Mouse (Mus musculus) limb, embryonic 10.5 days (tissue): Measurements from ENCODE around the gene Itm2b. TPM values are rescaled to one million over a fixed set of nuclear protein-coding genes. Genes with fewer than 3 reads are reported as not detected.

Experiments
- DNase-seq: peaks from one replicate; pipeline ENCODE4 v3.0.0-alpha.2; 2017; ENCODE audit warnings: low spot score
- H3K27ac ChIP-seq: fragments of 300-500 bp; sonication (generic); 2 replicates; pipeline ENCODE4 v1.5.1; 2016; ENCODE audit warnings: mild to moderate bottlenecking
- H3K27me3 ChIP-seq: fragments of 300-500 bp; sonication (generic); 2 replicates; pipeline ENCODE4 v1.6.1; 2016; ENCODE audit warnings: low read depth, mild to moderate bottlenecking; ENCODE audit not compliant: poor library complexity, severe bottlenecking
- H3K36me3 ChIP-seq: fragments of 300-500 bp; sonication (generic); 2 replicates; pipeline ENCODE4 v1.6.1; 2016; ENCODE audit warnings: mild to moderate bottlenecking, moderate library complexity
- H3K4me1 ChIP-seq: fragments of 300-500 bp; sonication (generic); 2 replicates; pipeline ENCODE4 v1.6.1; 2016
- H3K4me3 ChIP-seq: fragments of 300-500 bp; sonication (generic); 2 replicates; pipeline ENCODE4 v1.5.1; 2016; ENCODE audit warnings: mild to moderate bottlenecking, moderate library complexity
- H3K9me3 ChIP-seq: fragments of 300-500 bp; sonication (generic); replicated peaks from 2 replicates; pipeline ENCODE4 v1.6.1; 2016; ENCODE audit warnings: mild to moderate bottlenecking
- WGBS: fragments of 180-500 bp; shearing (Covaris S2); methylation state at CpG from one replicate; pipeline ENCODE4 v1.1.7; 2016; 5-methylcytosine and 5-hydroxymethylcytosine counted together
- polyA plus RNA-seq: library from polyadenylated mRNA; unstranded; fragments of >200 nt; fragmentation: Nextera tagmentation; extraction: Ambion mirVana; gene quantifications from 2 replicates; pipeline ENCODE4 v1.2.1, GENCODE M21; 2016

The Itm2b gene
- polyA plus RNA-seq, 1 experiment from 2014 or later = 269 TPM

DNA sequence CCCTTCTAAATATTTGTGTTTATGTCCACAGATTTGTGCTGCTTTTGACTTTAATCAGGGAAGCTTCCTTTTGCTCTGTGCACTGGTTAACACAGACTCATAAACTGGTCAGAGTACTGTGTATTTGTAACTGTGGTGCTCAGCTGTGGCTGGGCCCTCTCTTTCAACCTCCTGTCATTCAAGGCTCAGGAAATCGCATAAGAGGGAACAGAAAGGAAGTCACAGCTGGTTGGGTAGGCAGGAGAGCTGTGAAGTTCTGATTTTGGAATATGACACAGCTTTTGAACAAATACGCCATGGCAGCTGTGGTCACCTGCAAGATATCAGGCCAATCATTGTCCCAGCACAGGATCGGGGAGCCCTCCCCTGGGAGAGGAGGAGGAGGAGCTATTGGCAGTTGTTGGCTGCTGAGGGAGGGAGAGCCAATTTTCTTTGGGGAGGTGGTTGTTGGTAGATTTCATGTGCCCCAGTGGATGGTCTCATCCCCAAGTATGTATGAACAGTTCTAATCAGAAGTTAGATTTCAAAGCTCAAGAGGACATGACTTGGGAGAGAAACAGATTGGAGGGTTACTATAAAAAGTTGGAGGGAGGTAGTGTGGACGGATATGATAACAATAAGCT, 23.2 kb upstream of the Itm2b start:
- H3K9me3 ChIP-seq = no peaks in the 10 kb centered on the region
- no peaks in the 10 kb centered on the region for H3K36me3 ChIP-seq
- 89% methylated on average over 4 of the region's 4 CpGs for WGBS
- H3K27me3 ChIP-seq = no peaks in the 10 kb centered on the region
- no peak overlapping the region for H3K4me3 ChIP-seq
- H3K4me1 ChIP-seq = peaks cover 4% of the 10 kb centered on the region; the same call in 1 of the 2 replicates
- no peak for DNase-seq
- H3K27ac ChIP-seq = no peak overlapping the region

DNA sequence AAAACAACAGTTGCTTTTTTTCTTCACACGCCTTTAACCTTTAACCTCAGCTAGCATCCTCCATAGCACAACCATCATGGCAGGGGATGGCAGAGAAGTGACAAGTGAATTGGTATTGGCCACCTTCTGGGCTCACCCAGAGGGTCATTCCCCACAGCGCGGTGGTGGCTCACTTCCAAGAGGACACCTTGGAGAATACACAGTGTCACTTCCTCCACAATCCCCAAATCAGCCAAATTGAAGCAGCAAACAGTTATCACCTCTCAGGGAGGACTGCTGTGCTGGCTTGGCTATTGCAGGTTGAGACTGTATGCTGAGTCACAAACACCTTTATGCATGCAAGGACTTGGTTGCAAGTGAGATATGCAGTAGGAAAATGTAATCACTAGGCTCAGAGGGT, 18.9 kb upstream of the Itm2b start:
- Histone ChIP-seq H3K4me3 (no peak overlapping the region), H3K36me3 (no peaks in the 10 kb centered on the region), H3K9me3 (no peaks in the 10 kb centered on the region), H3K27me3 (no peaks in the 10 kb centered on the region), H3K4me1 (peaks cover 8% of the 10 kb centered on the region; the same call in 1 of the 2 replicates), H3K27ac (no peak overlapping the region)
- 60% methylated on average over 3 of the region's 3 CpGs for WGBS
- no peak for DNase-seq

DNA sequence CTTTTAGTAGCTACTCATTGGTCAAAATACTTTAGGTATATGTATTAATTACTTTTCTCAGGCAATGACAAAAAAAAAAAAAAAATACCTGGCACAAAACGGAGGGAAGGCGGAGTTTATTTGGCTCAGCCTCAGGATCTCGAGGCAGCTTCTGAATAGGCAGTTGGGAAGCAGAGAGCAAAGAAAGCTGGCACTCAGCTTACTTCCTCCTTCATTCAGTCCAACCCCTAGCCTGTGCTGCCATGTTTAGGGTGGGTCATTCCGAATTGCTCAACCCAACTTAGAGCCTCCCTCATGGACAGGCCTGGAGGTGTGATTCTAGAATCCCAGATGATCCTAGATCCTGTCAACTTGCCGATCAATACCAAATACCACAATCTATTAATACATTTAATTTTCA, 18.3 kb upstream of the Itm2b start:
- Histone ChIP-seq H3K27me3 (no peaks in the 10 kb centered on the region), H3K9me3 (no peaks in the 10 kb centered on the region), H3K4me1 (peaks cover 15% of the 10 kb centered on the region), H3K36me3 (no peaks in the 10 kb centered on the region), H3K27ac (no peak overlapping the region), H3K4me3 (no peak overlapping the region)
- 84% methylated on average over 5 of the region's 5 CpGs for WGBS
- no peak for DNase-seq

DNA sequence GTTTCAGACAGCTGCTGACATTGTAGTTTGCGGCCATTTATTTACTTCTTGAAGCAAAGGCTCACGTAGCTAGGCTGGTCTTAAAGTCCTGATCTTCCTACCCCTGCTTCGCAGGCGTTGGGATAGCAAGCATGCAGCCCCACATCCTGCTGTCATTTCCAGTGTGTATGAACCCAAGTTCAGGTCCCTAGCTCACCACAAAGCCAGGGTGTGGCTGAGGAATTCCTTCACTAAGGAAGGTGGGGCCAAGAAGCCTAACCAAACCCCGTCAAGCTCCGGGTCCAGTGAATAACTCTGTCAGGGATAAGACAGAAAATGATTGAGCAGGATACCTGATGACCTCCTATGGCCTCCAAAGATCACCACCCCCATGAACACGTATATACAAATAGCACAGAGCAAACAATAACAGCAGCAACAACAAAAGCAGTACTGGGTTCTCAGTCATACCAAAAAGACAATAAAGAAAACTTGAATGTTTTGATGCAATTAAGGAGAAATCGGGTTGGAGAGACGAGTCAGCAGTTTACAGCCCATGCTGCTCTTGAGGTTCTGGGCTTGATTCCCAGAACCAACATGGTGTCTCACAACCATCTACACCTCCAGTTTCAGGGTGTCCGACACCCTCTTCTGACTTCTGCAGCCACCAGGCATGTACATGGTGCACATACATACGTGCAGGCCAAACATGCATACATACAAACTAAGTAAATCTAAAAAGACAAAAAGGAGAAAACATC, 17.4 kb upstream of the Itm2b start:
- no peaks in the 10 kb centered on the region for H3K27me3 ChIP-seq
- DNase-seq = no peak
- H3K36me3 ChIP-seq = no peaks in the 10 kb centered on the region
- no peak overlapping the region for H3K27ac ChIP-seq
- H3K9me3 ChIP-seq = no peaks in the 10 kb centered on the region
- 78% methylated on average over 11 of the region's 11 CpGs for WGBS
- no peak overlapping the region for H3K4me3 ChIP-seq
- peaks cover 19% of the 10 kb centered on the region for H3K4me1 ChIP-seq

DNA sequence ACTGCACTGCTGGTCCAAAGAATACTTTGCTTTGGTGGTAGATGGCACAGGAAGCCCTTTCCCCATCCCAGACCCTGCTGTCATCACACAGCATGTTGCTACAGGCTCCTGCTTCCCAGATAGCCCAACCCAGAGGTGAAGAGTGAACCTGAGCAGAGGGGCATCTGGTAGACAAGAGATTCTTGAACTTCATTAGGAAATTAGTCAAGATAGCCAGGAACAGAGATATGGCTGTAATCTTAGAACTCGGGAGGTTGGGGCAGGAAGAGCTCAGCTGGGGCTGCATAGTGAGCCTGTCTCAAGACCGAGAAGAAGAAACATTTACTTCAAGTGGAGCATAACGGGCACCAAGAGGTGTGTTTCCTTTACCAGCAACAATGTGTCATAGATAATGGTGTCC, 16.3 kb upstream of the Itm2b start:
- no peak for DNase-seq
- no peaks in the 10 kb centered on the region for H3K36me3 ChIP-seq

DNA sequence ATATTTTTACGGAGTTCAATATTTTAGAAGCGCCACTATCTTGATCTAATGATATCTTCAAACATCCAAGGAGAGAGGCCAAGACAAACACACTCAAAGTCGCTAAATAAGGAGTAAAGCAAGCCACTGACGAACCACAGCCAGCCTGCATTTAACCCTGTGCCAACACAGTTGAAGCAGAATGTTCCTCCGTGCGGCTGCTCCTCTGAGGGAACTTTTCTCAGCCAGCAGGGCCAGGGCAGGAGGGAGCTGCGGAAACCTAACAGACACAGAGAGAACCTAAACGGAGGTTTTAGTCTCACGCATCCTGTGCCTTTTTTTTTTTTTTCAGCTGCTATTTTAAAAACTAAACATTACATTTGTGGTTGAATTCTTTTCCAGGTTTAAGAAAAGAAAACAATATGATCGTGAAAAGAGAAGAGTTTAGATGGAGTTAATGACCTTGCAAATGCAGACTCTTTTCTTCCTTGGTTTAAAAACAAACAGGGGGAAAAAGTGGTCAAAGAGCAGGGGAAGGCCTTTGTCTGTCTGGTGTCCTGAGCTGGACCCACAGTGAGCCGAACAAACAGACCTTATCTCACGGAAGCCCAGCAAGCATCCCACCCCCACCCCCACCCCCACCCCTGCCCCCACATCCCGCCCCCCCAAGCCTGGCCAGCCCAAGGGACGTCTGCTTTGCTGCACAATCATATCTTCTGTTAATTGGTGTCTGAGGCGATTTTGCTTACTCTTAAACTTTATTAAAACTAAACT, 15.0 kb upstream of the Itm2b start:
- Histone ChIP-seq H3K4me1 (peaks cover 19% of the 10 kb centered on the region), H3K27ac (peak overlapping the region; percentile 77), H3K36me3 (no peaks in the 10 kb centered on the region), H3K9me3 (no peaks in the 10 kb centered on the region), H3K27me3 (no peaks in the 10 kb centered on the region), H3K4me3 (no peak overlapping the region)
- no peak for DNase-seq
- WGBS = 58% methylated on average over 15 of the region's 15 CpGs

More for the DNA sequence above, 16.3 kb upstream of the Itm2b start:
- no peaks in the 10 kb centered on the region for H3K9me3 ChIP-seq
- H3K27ac ChIP-seq = no peak overlapping the region
- no peak overlapping the region for H3K4me3 ChIP-seq
- 82% methylated on average over 3 of the region's 3 CpGs for WGBS
- peaks cover 19% of the 10 kb centered on the region for H3K4me1 ChIP-seq
- H3K27me3 ChIP-seq = no peaks in the 10 kb centered on the region

DNA sequence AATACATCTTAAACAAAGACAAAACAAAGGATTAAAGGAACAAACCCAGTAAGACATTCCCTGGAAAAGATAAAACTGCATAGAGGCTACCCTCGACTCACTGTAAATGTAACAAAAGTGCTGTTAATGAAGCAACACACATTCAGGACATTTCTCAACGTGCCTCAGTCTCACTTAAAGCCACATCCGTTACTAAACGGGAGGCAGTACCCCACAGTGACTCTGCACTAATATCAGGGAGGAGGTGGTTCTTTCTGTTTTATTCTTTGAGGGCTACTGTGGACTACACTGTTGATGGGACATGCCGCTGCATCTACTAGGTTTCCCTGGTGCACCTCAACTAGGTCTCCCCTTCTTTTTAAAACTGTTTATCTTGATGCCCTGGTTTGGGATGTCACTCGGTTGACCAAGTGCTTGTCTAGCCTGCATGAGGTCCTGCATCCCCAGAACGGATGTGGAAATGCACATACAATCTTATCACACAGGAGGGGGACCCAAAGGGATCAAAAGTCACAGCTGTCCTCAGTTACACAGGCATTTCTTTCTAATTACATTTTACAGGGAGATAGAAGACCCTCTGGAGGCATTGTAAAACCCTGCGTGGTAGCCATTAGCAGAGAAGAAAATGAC, 13.4 kb upstream of the Itm2b start:
- no peak for DNase-seq
- Histone ChIP-seq H3K4me3 (no peak overlapping the region), H3K9me3 (no peaks in the 10 kb centered on the region), H3K27ac (no peak overlapping the region), H3K27me3 (no peaks in the 10 kb centered on the region), H3K36me3 (no peaks in the 10 kb centered on the region), H3K4me1 (peaks cover 19% of the 10 kb centered on the region)
- 58% methylated on average over 8 of the region's 8 CpGs for WGBS

DNA sequence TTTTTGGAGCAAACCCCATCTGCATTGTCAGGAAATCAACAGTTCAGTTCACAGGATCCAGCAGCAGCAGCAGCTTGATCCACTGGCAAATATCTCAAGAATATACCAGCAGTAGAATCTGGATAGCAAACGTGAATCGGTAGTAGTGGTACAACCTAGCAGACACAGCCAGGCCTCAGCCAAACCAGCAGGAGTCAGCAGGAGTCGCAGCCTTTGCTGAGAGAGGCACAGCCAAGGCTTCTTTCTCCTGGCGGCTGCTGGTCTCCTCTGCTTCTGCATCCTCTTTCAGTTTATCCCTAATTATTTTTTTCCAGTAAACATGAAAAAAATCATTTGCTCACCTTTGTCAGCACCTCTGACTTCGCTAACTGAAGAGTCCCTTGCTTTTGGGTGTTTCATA, 10.7 kb upstream of the Itm2b start:
- no peak for DNase-seq
- H3K27me3 ChIP-seq = no peaks in the 10 kb centered on the region
- no peak overlapping the region for H3K27ac ChIP-seq
- WGBS = 63% methylated on average over 5 of the region's 5 CpGs
- H3K36me3 ChIP-seq = no peaks in the 10 kb centered on the region
- H3K9me3 ChIP-seq = no peaks in the 10 kb centered on the region
- H3K4me3 ChIP-seq = no peak overlapping the region
- H3K4me1 ChIP-seq = peaks cover 16% of the 10 kb centered on the region

DNA sequence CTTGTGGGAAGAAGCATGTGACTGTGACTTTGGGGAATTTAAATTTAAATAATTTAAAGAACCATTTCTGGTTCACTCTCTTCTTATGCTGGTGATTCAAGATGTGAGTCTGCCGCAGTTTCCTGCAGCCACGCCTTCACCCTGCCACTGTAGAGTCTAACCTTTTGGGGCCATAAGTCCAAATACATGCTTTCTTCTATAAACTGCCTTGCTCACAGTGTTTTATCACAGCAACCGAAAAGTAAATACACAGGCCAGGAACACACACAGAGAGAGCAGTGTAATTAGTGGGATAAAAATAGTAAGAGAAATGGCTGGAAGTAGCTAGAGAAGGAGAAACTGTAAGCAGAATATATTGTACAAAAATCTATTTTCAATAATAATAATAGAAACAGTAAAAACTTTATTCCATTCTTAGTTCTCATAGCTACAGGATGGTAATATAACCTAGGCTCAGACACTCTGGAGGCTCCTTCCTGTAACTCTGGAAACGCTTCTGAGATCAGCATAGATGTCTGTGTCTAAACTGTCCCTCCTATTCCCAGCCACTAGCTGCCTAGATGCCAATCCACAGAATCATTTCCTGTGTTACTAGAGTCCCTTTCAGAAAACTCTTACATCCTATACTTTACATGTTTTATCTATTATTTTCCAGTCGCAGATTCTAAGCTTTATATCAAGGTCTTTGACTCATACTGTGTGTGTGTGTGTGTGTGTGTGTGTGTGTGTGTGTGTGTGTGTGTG, 9.3 kb upstream of the Itm2b start:
- Histone ChIP-seq H3K4me3 (no peak overlapping the region), H3K9me3 (no peaks in the 10 kb centered on the region), H3K27ac (no peak overlapping the region), H3K36me3 (no peaks in the 10 kb centered on the region), H3K27me3 (no peaks in the 10 kb centered on the region), H3K4me1 (peaks cover 11% of the 10 kb centered on the region; the same call in 1 of the 2 replicates)
- DNase-seq = no peak
- WGBS = 86% methylated on average over 5 of the region's 5 CpGs

DNA sequence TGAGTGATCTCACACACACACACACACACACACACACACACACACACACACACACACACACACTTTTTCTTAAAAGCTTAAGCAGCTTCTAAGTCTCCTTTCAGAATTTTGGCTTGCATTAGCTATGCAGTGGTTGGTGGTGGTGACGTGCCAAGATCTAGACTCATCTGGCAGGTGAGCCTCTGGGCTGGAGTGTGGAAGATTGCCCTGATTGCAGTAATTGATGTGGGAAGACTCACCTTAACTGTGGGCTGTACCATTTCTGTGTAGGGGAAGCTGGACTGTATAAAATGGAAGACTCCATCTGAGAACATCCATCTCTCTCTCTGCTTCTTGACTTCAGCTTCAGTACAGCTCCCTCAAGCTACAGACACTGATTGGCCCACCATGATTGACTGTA, 6.4 kb upstream of the Itm2b start:
- WGBS = 92% methylated on average over 1 of the region's 1 CpGs
- Histone ChIP-seq H3K9me3 (no peaks in the 10 kb centered on the region), H3K4me1 (no peaks in the 10 kb centered on the region), H3K27me3 (no peaks in the 10 kb centered on the region), H3K4me3 (no peak overlapping the region), H3K36me3 (no peaks in the 10 kb centered on the region), H3K27ac (no peak overlapping the region)
- DNase-seq = no peak

DNA sequence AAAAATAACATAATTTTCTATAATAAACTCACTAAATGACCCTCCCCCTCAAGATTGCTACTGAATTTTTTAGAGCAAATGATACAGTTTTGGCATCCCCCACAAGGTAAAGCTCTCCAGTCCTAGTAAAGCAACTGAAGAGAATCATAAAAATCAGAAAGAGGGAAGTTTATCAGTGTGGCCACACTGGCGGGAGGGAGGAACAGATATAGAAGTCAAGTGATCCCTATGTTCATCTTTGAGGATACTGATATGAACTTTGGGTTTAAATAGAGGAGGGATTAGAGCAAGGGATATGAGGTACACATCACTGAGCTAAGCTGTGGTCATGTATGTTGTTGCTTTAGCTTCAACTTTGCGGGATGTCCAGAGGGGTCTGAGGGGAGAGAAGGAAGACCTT, 5.1 kb upstream of the Itm2b start:
- 98% methylated on average over 2 of the region's 2 CpGs for WGBS

DNA sequence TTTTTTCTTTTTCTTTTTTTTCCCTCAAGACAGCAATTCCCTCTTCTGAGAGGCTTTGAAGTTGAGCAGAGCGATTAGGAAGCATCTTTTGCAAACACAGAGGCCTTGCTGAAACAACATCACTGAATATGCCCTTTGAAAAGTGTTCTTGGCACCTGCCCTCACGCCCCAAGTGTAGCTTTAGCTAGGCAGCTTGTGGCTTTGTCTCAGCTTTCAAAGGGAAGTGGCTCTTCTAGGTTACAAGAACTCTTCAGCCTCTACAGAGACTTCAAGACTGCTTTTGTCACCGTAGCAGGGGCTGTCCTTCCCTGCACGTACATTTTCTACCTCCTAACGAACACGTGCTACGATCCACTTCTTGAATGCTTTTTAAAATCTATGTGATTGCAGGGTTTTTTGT, 4.0 kb upstream of the Itm2b start:
- no peaks in the 10 kb centered on the region for H3K27me3 ChIP-seq
- no peaks in the 10 kb centered on the region for H3K9me3 ChIP-seq
- H3K27ac ChIP-seq = no peak overlapping the region
- DNase-seq = no peak
- H3K4me1 ChIP-seq = peaks cover 5% of the 10 kb centered on the region
- 49% methylated on average over 7 of the region's 7 CpGs for WGBS
- no peaks in the 10 kb centered on the region for H3K36me3 ChIP-seq
- no peak overlapping the region for H3K4me3 ChIP-seq

More for the DNA sequence above, 5.1 kb upstream of the Itm2b start:
- H3K4me1 ChIP-seq = peaks cover 5% of the 10 kb centered on the region
- no peak overlapping the region for H3K27ac ChIP-seq
- H3K36me3 ChIP-seq = no peaks in the 10 kb centered on the region
- no peaks in the 10 kb centered on the region for H3K27me3 ChIP-seq
- H3K9me3 ChIP-seq = no peaks in the 10 kb centered on the region
- no peak for DNase-seq
- no peak overlapping the region for H3K4me3 ChIP-seq
